8 mouse cellular contexts compared by ENCODE assay signal in the genomic region with DNA sequence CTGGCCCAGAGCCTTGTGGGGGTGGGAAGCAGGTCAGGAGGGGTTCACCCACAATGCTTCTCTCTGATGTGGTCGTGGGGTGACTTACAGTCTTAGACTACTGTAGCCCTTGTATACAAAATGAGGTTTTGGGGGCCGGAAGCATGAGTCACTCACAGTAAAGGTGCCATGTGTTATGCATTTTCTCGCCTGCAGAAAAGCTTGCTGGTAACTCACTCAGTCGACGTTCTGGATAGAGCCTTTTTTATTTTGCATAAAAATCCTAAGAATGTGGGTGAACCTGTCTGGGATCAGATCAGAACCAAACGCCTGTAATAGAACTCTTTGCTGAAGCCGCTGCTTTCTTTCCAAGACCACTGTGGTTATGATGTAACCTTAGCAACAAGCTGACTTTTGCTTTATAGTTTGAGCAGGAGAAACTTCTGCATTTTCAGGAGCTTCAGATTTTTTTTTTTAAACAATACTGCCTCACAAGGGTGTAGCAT. TPM values are rescaled to one million over a fixed set of nuclear protein-coding genes. Genes with fewer than 3 reads are reported as not detected.
A peak's percentile ranks its signal among the peaks of the same experiment; 100 is the strongest.
DNase-seq lines count a peak whose midpoint lies in the region; ATAC-seq and TF ChIP-seq lines count a peak whose summit lies in the region.

No protein-coding gene starts in this region.

- H3K4me1 ChIP-seq in lung, embryonic 14.5 days (ENCODE audit: insufficient read depth): peaks cover 13% of the 10 kb centered on the region; the same call in 1 of the 2 replicates
- H3K4me1 ChIP-seq in limb, embryonic 15.5 days: peaks cover 46% of the 10 kb centered on the region
- peaks cover 16% of the 10 kb centered on the region for H3K4me1 ChIP-seq in intestine, embryonic 15.5 days (replicated peaks)

- H3K27ac ChIP-seq in lung, embryonic 14.5 days (ENCODE audit: low read depth): peak overlapping the region; percentile 63
- peak overlapping the region; percentile 55; the same call in 1 of the 2 replicates for H3K27ac ChIP-seq in limb, embryonic 15.5 days
- no peak overlapping the region for H3K27ac ChIP-seq in intestine, embryonic 15.5 days

- TF ChIP-seq CTCF in lung, embryonic 14.5 days (IDR thresholded peaks at IDR 0.05; ENCODE audit: low read depth): no peak

- DNase-seq in lung, embryonic 14.5 days: peak; percentile 71
- no peak for DNase-seq in lung, postnatal 14 days
- DNase-seq in thymus, postnatal 0 days (ENCODE audit: low spot score): peak; percentile 93
- no peak for DNase-seq in ovary, postnatal 14 days (ENCODE audit: low spot score)
- DNase-seq in cerebellum, postnatal 4 days (ENCODE audit: low spot score in 2 of 2): no peak

- peaks cover 3% of the 10 kb centered on the region; the same call in 1 of the 2 replicates for H3K27me3 ChIP-seq in lung, embryonic 14.5 days (ENCODE audit: insufficient read depth, low read length)
- no peaks in the 10 kb centered on the region for H3K27me3 ChIP-seq in limb, embryonic 15.5 days
- H3K27me3 ChIP-seq in intestine, embryonic 15.5 days (replicated peaks): peaks cover 3% of the 10 kb centered on the region; the same call in 1 of the 2 replicates

- no peak for ATAC-seq in lung, embryonic 14.5 days (ENCODE audit: insufficient read depth)
- ATAC-seq in activated CD4-positive, CD25-positive, alpha-beta regulatory T cell, adult 4 months: peak; percentile 88
- no peak for ATAC-seq in limb, embryonic 15.5 days (ENCODE audit: insufficient number of reproducible peaks, low FRiP score, low TSS enrichment, low read depth)
- ATAC-seq in intestine, embryonic 15.5 days: no peak

- H3K9ac ChIP-seq in lung, embryonic 14.5 days: no peak overlapping the region
- no peak overlapping the region for H3K9ac ChIP-seq in limb, embryonic 15.5 days
- H3K9ac ChIP-seq in intestine, embryonic 15.5 days: no peak overlapping the region

- no peaks in the 10 kb centered on the region for H3K9me3 ChIP-seq in lung, embryonic 14.5 days (ENCODE audit: low read depth, low read length)
- no peaks in the 10 kb centered on the region for H3K9me3 ChIP-seq in limb, embryonic 15.5 days
- H3K9me3 ChIP-seq in intestine, embryonic 15.5 days: no peaks in the 10 kb centered on the region

- no peak overlapping the region for H3K4me3 ChIP-seq in lung, embryonic 14.5 days (ENCODE audit: low read depth, low read length)
- no peak overlapping the region for H3K4me3 ChIP-seq in limb, embryonic 15.5 days
- no peak overlapping the region for H3K4me3 ChIP-seq in intestine, embryonic 15.5 days (replicated peaks)

- no peak overlapping the region for H3K4me2 ChIP-seq in lung, embryonic 14.5 days
- H3K4me2 ChIP-seq in limb, embryonic 15.5 days: 0 out of 2 replicates have a peak overlapping the region, but pooled peaks have one; percentile 0
- H3K4me2 ChIP-seq in intestine, embryonic 15.5 days (replicated peaks): no peak overlapping the region

- no peaks in the 10 kb centered on the region for H3K36me3 ChIP-seq in lung, embryonic 14.5 days (ENCODE audit: insufficient read depth)
- no peaks in the 10 kb centered on the region; the same call in 1 of the 2 replicates for H3K36me3 ChIP-seq in limb, embryonic 15.5 days
- H3K36me3 ChIP-seq in intestine, embryonic 15.5 days: no peaks in the 10 kb centered on the region

- WGBS in lung, embryonic 14.5 days: 30% methylated on average over 7 of the region's 7 CpGs
- 3% methylated on average over 7 of the region's 7 CpGs for WGBS in limb, embryonic 15.5 days
- WGBS in intestine, embryonic 15.5 days: 22% methylated on average over 7 of the region's 7 CpGs

RNA-seq across cellular contexts. Expression of gene Metrnl, which starts 5.2 kb away (rescaled TPM):
- polyA plus RNA-seq in lung, embryonic 14.5 days (2014; fragmentation: Nextera tagmentation; extraction: Ambion mirVana): 18.6 and 20.2 TPM in 2 replicates
- polyA plus RNA-seq in activated CD4-positive, CD25-positive, alpha-beta regulatory T cell, adult 4 months (2017; shearing (Covaris generic)): 1 to 10 TPM in 1 of 2 experiments, under 1 TPM in 1; 0.60 to 1.1 TPM
- 77.1 and 79.7 TPM in 2 replicates for polyA plus RNA-seq in limb, embryonic 15.5 days (2015; fragmentation: Nextera tagmentation; extraction: Ambion mirVana)
- 6.6 and 7.0 TPM in 2 replicates for polyA plus RNA-seq in thymus, postnatal 0 days (2015; fragmentation: Nextera tagmentation; extraction: Ambion mirVana)
- 34.2 and 40.5 TPM in 2 replicates for polyA plus RNA-seq in intestine, embryonic 15.5 days (2015; fragmentation: Nextera tagmentation; extraction: Ambion mirVana)

RNA-seq across cellular contexts. Expression of gene B3gntl1, which starts 33.6 kb away (rescaled TPM):
- 7.3 and 8.0 TPM in 2 replicates for polyA plus RNA-seq in lung, embryonic 14.5 days (2014; fragmentation: Nextera tagmentation; extraction: Ambion mirVana)
- 10 to 100 TPM in 1 of 2 experiments, 1 to 10 TPM in 1; 8.4 to 11.3 TPM for polyA plus RNA-seq in activated CD4-positive, CD25-positive, alpha-beta regulatory T cell, adult 4 months (2017; shearing (Covaris generic))
- 8.4 and 9.5 TPM in 2 replicates for polyA plus RNA-seq in limb, embryonic 15.5 days (2015; fragmentation: Nextera tagmentation; extraction: Ambion mirVana)
- polyA plus RNA-seq in thymus, postnatal 0 days (2015; fragmentation: Nextera tagmentation; extraction: Ambion mirVana): 3.7 and 4.4 TPM in 2 replicates
- 7.3 and 8.0 TPM in 2 replicates for polyA plus RNA-seq in intestine, embryonic 15.5 days (2015; fragmentation: Nextera tagmentation; extraction: Ambion mirVana)

Comparison
In these comparisons a context has a peak if more than half of its experiments do, and no peak if none do; other contexts are left out.
1. DNase-seq: peak in lung, embryonic 14.5 days (single experiment) and thymus, postnatal 0 days (single experiment); none in lung, postnatal 14 days (single experiment), ovary, postnatal 14 days (single experiment) and cerebellum, postnatal 4 days (0 of 2).